Mouse (Mus musculus) testis, postnatal 14 days (tissue): ENCODE measurements around the gene Ppargc1a.

Experiments used
- DNase-seq: peaks from one replicate; pipeline ENCODE4 v3.0.0; 2021; ENCODE audit warnings: low spot score

The Ppargc1a gene

DNA sequence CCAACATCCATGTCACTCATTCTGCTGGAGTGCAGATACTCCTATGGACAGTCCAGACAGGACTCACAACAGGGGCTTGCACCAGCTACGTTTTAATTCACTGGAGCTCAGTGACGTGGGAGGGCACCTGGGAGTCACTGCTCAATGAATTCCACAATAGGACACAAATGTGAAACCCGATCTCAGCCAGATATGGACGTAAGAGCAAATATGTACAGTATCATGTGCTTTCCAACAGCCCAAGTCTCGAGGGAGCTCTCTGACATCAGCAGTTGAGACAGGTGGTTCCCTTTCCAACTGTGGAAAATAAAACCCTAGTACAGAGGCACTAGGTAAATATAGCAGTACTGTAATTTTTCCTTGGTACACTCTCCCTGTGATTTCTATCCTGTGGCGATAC lies at the start of gene Ppargc1a:
Ppargc1a (minus strand) TSS at position 68 of the 400 bp plus-strand sequence.
- DNase-seq: no peak

DNA sequence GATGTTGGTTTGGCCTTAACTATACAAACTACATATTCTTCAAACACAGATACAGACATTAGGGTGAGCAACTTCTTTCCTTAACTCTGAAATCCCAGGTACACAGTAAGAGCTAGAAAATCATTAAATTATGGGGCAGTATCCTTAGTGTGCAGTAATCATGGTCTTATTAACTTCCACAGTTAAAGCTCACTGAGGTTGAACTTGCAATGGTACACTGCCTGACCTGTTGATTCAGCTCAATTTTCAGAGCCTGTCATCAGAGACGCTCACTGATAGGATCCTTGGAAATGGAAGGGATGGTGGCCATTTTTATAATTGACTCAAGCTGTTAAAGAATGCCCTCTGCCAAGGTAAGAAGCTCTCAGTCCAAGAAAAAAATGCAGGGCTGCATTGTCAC lies 49.4 kb upstream of the Ppargc1a start:
- DNase-seq: no peak

- DNase-seq: no peak
Observed at GRCm38 (mm10) chr5:51612049-51612448, 44.5 kb upstream of the Ppargc1a start.

- no peak for DNase-seq
Observed at GRCm38 (mm10) chr5:51607686-51608480, 40.4 kb upstream of the Ppargc1a start.

GRCm38 (mm10) chr5:51599549-51599948 lies 32.0 kb upstream of the Ppargc1a start:
- DNase-seq: no peak

GRCm38 (mm10) chr5:51595644-51596043 lies 28.1 kb upstream of the Ppargc1a start:
- no peak for DNase-seq

- DNase-seq: no peak
Observed at GRCm38 (mm10) chr5:51592206-51592605, 24.7 kb upstream of the Ppargc1a start.

GRCm38 (mm10) chr5:51591537-51592154 lies 24.1 kb upstream of the Ppargc1a start:
- no peak for DNase-seq

- no peak for DNase-seq
Observed at GRCm38 (mm10) chr5:51586187-51586586, 18.7 kb upstream of the Ppargc1a start.

- DNase-seq: no peak
Observed at GRCm38 (mm10) chr5:51584987-51585386, 17.5 kb upstream of the Ppargc1a start.

DNA sequence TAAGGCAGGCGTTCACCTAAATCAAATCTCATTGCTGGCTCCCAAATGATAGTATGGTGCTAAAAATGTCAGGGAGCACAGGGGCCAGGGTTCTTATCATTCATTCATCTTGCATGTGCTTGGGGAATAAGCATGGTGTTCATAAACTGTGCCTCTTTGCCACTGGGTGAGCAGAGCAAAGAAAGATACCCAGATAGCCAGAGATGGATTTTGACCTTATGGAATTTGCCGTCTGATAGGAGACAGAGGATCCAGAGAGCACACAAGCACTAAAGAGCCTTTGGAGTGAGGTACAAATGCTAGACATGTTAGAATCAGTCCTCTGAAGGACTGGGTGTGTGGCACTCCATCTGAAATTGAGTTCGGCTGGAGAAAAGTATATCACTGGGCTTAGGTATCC lies 16.7 kb upstream of the Ppargc1a start:
- DNase-seq: no peak

GRCm38 (mm10) chr5:51583632-51584031 lies 16.1 kb upstream of the Ppargc1a start:
- no peak for DNase-seq

GRCm38 (mm10) chr5:51583030-51583429 lies 15.5 kb upstream of the Ppargc1a start:
- DNase-seq: no peak

DNA sequence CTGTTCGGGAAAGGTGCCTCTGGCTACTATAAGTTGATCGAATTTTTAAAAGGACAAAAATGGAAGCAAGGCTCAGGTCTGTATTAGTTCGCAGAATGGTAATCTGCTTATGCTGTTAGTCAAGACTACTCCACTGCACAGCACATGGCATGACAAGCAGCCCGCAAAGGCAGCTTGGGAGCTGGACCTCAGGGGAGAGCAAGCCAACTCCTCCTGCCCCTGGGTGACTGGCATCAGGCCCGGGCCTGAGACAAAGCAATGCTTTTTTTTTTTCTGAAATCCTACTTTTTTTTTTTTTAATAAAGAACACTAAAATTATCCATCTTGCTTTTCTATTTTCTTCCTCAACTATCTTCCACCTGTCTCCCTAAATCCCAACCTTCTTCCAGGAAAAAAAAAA lies 15.1 kb upstream of the Ppargc1a start:
- DNase-seq: no peak

DNA sequence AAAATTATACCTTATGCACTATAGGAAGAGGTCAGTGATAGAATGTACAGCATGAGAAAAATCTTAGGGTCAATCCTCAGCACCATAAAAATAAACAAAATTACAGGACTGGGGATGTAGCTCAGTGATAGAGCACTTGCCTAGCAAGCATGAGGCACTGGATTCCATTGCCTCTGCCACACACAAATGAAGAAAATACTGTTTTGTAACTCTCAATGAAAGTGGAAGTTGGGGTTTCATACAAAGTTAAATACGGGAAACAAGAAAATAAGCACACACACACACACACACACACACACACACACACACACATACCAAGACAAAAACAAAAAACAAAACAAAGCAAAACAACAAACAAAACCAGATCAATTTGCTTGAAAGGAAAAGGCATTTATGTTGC lies 10.1 kb upstream of the Ppargc1a start:
- DNase-seq: no peak

- no peak for DNase-seq
Observed at GRCm38 (mm10) chr5:51573770-51574169, 6.2 kb upstream of the Ppargc1a start.

DNA sequence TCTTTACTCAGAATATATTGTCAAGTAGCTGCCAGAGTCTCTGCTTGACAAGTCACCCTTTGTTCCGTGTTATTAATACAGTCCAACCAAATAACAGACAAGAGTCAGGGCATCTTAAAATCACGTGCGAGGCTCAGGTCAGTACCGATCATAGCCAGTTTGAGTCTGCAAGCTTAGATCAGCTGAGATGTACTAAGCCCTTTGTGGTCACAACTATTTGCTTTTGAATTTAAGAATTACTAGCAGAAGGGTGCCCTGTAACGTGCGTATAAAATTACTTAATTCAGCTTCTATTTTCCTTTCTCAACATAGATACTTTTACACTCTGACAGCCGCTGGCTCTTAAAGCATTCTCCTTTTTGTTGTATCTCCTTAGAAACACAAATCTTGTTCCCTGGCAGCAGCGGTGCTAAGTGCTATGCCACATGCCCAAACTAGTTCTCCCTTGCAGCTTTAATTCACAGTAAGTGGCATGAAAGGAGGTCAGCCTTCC lies 718 bp upstream of the Ppargc1a start:
- no peak for DNase-seq

GRCm38 (mm10) chr5:51565672-51566071 lies 1.9 kb downstream of the Ppargc1a start:
- no peak for DNase-seq

DNA sequence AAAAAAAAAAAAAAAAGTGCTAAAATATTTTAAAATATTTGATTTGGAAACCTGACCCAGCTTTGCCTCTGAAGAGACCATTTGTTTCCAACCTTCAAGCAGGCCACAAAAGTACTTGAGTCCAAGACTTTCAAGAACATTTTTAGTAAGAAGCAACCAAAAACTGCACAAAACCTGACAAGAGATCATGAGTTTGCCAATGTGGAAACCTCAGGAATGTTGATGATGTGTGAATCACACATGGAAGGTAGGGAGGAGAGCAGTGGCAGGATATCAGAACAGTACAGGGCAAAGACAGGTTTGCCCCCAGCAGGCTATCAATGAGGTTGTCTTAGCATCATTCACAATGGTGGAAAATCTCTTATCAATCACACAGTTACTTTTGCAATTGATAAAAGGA lies 2.5 kb downstream of the Ppargc1a start:
- DNase-seq: no peak

DNA sequence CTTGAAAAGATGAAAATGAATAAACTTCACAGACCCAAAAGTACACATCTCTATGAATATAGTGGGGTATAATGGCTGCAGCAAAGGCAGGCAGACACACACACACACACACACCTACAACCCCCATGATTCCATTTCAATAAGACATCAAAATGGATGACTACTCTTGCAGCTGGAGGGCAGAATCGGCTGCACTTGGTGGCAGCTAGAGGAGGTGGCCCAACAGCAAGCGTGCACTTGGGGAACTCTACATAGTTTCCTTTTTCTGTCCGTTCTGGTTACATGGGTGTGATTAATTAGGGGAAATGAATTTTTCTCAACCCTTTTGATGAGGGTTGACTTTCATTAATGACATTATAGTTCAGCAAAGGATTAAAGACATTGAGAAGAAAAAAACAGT lies 4.0 kb downstream of the Ppargc1a start:
- no peak for DNase-seq

GRCm38 (mm10) chr5:51557607-51558278 lies 9.8 kb downstream of the Ppargc1a start:
- DNase-seq: no peak

DNA sequence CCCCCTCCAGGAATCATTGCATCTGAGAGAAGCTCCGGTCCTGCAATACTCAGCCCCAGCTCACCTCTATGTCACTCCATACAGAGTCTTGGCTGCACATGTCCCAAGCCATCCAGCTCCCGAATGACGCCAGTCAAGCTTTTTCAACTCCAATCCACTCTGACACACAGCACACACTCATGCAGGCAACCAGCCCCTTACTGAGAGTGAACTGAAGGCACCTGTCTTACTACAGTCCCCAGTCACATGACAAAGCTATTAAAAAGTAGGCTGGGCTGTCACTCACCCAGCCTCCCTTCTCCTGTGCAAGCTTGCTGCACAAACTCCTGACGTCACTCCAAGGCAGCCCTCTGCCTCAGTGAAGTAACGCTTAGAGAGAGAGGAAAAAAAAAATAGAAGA lies 13.9 kb downstream of the Ppargc1a start:
- DNase-seq: no peak

- no peak for DNase-seq
Observed at GRCm38 (mm10) chr5:51553251-51553650, 14.3 kb downstream of the Ppargc1a start.
